Mouse (Mus musculus): ENCODE measurements at regions not wholly inside any gene's neighbourhood (a gene's known extent, or its start where the extent isn't known, plus 50 kb on each side); places are given as distances from the start of the nearest gene placed in this dataset.

DNA sequence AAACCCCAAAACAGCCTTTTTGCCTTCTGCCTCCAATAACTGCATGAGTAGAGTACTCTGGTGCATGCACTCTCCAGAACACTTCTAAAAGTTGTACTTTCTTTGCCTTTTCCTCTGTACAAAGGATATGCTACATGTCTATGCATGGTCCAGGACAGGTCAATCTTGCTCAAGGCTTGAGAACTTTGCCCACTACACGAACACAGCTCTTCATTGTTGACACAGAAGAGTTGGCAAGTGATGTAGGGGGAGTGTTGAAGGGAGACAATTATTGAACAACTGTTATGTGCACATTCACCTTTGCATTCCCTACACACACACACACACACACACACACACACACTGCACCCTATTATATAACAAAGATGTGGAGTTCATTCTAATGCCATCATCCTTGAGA is 264.5 kb upstream of the Gm6657 start:
- H3K4me1 ChIP-seq (ENCODE audit: control insufficient read depth, insufficient read depth, low read length): no peaks in the 10 kb centered on the region
- H3K27ac ChIP-seq (replicated peaks; ENCODE audit: low read depth, low read length): no peak overlapping the region
- H3K27me3 ChIP-seq (ENCODE audit: control insufficient read depth, insufficient read depth, low read length): no peaks in the 10 kb centered on the region
- no peak for ATAC-seq (ENCODE audit: low FRiP score, low TSS enrichment)
- DNase-seq: no peak
- WGBS: 69% methylated on average over 1 of the region's 1 CpGs
- H3K4me2 ChIP-seq (ENCODE audit: low read length): no peak overlapping the region
- H3K36me3 ChIP-seq (ENCODE audit: control insufficient read depth, insufficient read depth, low read length): no peaks in the 10 kb centered on the region
- H3K9me3 ChIP-seq (ENCODE audit: control insufficient read depth, low read length): no peaks in the 10 kb centered on the region
- no peak overlapping the region for H3K9ac ChIP-seq (replicated peaks; ENCODE audit: low read length)
- H3K4me3 ChIP-seq (replicated peaks; ENCODE audit: low read depth, low read length): no peak overlapping the region

DNA sequence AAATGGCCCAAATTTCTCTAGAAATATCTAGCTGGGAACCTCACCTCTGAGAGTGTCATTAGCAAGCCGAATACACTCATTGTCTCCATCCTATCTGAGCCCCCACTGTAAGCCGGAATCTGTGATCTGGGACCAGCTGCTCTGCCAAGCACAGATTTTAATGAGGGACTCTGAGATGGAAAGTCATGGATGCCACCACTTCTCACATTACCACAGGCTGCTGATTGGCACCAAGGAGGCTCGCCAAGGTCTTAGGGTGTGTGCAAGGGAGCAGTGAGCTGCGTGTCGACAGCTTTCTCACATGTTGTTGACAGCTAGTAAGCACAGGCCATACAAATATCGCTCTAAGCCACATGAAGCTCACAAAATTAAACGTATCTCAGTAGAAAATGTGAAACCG is 250.1 kb upstream of the Gm6657 start:
- Histone ChIP-seq H3K9me3 (ENCODE audit: control insufficient read depth, low read length) (no peaks in the 10 kb centered on the region), H3K27me3 (ENCODE audit: control insufficient read depth, insufficient read depth, low read length) (no peaks in the 10 kb centered on the region), H3K36me3 (ENCODE audit: control insufficient read depth, insufficient read depth, low read length) (no peaks in the 10 kb centered on the region), H3K4me3 (replicated peaks; ENCODE audit: low read depth, low read length) (no peak overlapping the region), H3K9ac (replicated peaks; ENCODE audit: low read length) (no peak overlapping the region), H3K27ac (replicated peaks; ENCODE audit: low read depth, low read length) (no peak overlapping the region), H3K4me2 (ENCODE audit: low read length) (no peak overlapping the region), H3K4me1 (ENCODE audit: control insufficient read depth, insufficient read depth, low read length) (no peaks in the 10 kb centered on the region)
- ATAC-seq (ENCODE audit: low FRiP score, low TSS enrichment): no peak
- no peak for DNase-seq
- 80% methylated on average over 8 of the region's 8 CpGs for WGBS

DNA sequence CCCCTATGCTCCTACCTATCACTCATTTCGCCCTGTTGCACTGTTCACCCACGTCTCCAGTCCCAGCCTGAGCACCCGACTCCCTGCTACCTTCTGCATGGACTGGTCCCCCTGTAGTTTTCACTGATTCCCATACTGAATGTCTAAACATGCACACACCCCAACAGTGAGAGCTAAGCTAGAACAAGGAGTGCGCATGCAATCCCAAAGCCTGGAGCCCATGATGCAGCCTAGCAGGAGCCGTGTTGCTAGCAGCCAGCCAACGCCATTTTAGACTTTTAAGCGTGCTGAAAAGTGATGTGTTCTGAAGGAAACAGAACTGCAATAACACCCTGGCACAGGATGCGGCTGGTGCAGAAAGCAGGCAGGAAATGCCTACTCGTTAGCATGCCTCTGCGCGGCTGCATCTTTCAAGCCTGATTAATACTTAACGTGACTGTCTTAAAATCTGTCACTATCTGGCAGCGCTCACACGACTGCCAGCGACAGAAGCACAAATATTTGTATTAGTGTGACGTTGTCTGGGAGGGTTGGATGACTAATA is 244.5 kb upstream of the Gm6657 start:
- no peak for ATAC-seq (ENCODE audit: low FRiP score, low TSS enrichment)
- no peak overlapping the region for H3K9ac ChIP-seq (replicated peaks; ENCODE audit: low read length)
- 43% methylated on average over 16 of the region's 16 CpGs for WGBS

DNA sequence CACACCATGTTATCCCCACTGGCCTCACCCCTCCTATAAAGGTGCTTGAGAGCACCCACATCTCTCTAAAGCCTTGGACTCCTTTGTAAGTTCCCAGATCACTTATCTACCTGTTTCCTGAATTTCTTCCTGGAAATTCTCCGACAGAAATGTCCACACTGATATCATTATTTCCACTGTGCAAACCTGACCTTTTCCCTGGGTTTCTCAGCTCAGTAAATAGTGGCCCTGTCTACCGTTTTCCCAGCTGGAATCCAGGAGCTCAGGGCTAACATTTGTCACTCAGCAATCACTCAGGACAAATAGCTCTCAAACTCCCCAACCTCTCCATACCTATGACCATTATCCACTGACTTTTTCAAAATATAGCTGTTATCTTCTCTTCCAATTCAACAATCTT is 241.6 kb upstream of the Gm6657 start:
- DNase-seq (no peak), ATAC-seq (ENCODE audit: low FRiP score, low TSS enrichment) (no peak)
- no peaks in the 10 kb centered on the region for H3K36me3 ChIP-seq (ENCODE audit: control insufficient read depth, insufficient read depth, low read length)
- peaks cover 9% of the 10 kb centered on the region; the same call in 1 of the 2 replicates for H3K4me1 ChIP-seq (ENCODE audit: control insufficient read depth, insufficient read depth, low read length)
- no peak overlapping the region for H3K27ac ChIP-seq (replicated peaks; ENCODE audit: low read depth, low read length)
- H3K27me3 ChIP-seq (ENCODE audit: control insufficient read depth, insufficient read depth, low read length): no peaks in the 10 kb centered on the region
- H3K4me2 ChIP-seq (ENCODE audit: low read length): no peak overlapping the region
- H3K9me3 ChIP-seq (ENCODE audit: control insufficient read depth, low read length): no peaks in the 10 kb centered on the region
- WGBS: 67% methylated on average over 2 of the region's 2 CpGs
- no peak overlapping the region for H3K9ac ChIP-seq (replicated peaks; ENCODE audit: low read length)
- H3K4me3 ChIP-seq (replicated peaks; ENCODE audit: low read depth, low read length): no peak overlapping the region

More for the DNA sequence above, 244.5 kb upstream of the Gm6657 start:
- Histone ChIP-seq H3K4me3 (replicated peaks; ENCODE audit: low read depth, low read length) (no peak overlapping the region), H3K4me1 (ENCODE audit: control insufficient read depth, insufficient read depth, low read length) (peaks cover 9% of the 10 kb centered on the region; the same call in 1 of the 2 replicates), H3K9me3 (ENCODE audit: control insufficient read depth, low read length) (no peaks in the 10 kb centered on the region), H3K27ac (replicated peaks; ENCODE audit: low read depth, low read length) (peak overlapping the region; percentile 33; the same call in 1 of the 2 replicates), H3K36me3 (ENCODE audit: control insufficient read depth, insufficient read depth, low read length) (no peaks in the 10 kb centered on the region), H3K4me2 (ENCODE audit: low read length) (peak overlapping the region; percentile 44), H3K27me3 (ENCODE audit: control insufficient read depth, insufficient read depth, low read length) (no peaks in the 10 kb centered on the region)
- DNase-seq: peak; percentile 71

DNA sequence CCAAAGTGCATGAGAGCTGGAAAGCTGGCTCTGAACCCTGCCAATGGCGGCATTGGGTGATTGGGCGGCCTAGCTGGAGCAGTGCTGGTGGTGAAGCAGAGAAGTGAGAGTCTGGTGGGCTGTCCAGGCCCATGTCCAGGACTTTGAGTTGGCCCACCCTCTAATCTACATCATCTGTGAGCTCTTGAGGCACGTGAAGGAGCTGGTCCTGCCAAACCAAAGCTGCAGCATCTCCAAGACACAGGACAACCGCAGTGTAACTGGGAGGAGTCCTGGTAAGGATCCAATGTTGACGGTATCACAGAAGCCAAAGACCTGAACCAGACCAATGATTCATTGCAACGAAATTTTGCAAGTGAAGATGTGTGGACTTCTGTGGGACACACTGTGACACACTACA is 231.4 kb upstream of the Gm6657 start:
- 92% methylated on average over 6 of the region's 6 CpGs for WGBS
- Histone ChIP-seq H3K9ac (replicated peaks; ENCODE audit: low read length) (no peak overlapping the region), H3K36me3 (ENCODE audit: control insufficient read depth, insufficient read depth, low read length) (no peaks in the 10 kb centered on the region), H3K27ac (replicated peaks; ENCODE audit: low read depth, low read length) (no peak overlapping the region), H3K4me2 (ENCODE audit: low read length) (no peak overlapping the region), H3K27me3 (ENCODE audit: control insufficient read depth, insufficient read depth, low read length) (no peaks in the 10 kb centered on the region), H3K4me1 (ENCODE audit: control insufficient read depth, insufficient read depth, low read length) (no peaks in the 10 kb centered on the region), H3K4me3 (replicated peaks; ENCODE audit: low read depth, low read length) (no peak overlapping the region), H3K9me3 (ENCODE audit: control insufficient read depth, low read length) (no peaks in the 10 kb centered on the region)
- DNase-seq (no peak), ATAC-seq (ENCODE audit: low FRiP score, low TSS enrichment) (no peak)

DNA sequence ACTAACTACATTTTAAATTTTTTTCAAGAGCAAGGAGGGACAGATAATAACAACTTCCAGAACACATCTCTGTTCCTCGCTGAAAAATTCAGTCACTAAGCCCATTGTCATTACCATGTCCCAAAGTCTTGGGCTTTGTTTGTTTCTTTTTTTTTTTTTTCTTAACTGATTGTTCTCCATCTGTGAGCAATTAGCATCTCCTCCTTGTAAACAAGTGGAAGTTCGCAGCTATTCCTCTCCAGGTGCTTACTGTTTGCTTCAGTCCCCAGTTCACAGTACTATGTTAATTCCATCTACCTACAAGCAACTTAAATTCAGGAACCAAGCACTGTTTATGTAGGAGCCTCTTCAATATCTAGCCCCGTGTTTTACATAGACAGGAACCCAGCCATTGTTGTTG is 225.5 kb upstream of the Gm6657 start:
- no peak overlapping the region for H3K4me3 ChIP-seq (replicated peaks; ENCODE audit: low read depth, low read length)
- H3K36me3 ChIP-seq (ENCODE audit: control insufficient read depth, insufficient read depth, low read length): no peaks in the 10 kb centered on the region
- DNase-seq (no peak), ATAC-seq (ENCODE audit: low FRiP score, low TSS enrichment) (no peak)
- H3K9ac ChIP-seq (replicated peaks; ENCODE audit: low read length): no peak overlapping the region
- 68% methylated on average over 3 of the region's 3 CpGs for WGBS
- H3K4me1 ChIP-seq (ENCODE audit: control insufficient read depth, insufficient read depth, low read length): no peaks in the 10 kb centered on the region
- H3K27me3 ChIP-seq (ENCODE audit: control insufficient read depth, insufficient read depth, low read length): no peaks in the 10 kb centered on the region
- no peak overlapping the region for H3K4me2 ChIP-seq (ENCODE audit: low read length)
- no peaks in the 10 kb centered on the region for H3K9me3 ChIP-seq (ENCODE audit: control insufficient read depth, low read length)
- no peak overlapping the region for H3K27ac ChIP-seq (replicated peaks; ENCODE audit: low read depth, low read length)

DNA sequence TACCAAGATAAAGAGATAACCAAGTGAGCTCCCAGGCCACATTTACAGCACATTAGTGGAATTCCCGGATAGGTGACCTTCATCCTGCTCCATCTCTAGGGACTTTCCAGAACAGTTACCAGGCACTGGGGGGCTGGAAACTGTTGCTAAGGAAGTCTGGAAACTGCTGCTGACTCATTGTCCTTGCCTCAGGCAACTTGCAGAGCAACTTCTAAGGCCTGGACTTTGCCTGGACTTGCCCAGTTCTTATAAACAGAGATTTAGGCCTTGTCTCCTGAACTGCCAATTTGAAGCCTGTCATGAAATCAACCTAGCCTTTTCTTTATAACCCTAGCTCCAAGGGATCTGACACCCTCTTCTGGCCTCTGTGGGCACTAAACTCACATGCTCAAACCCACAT is 224.0 kb upstream of the Gm6657 start:
- Histone ChIP-seq H3K9ac (replicated peaks; ENCODE audit: low read length) (no peak overlapping the region), H3K4me3 (replicated peaks; ENCODE audit: low read depth, low read length) (no peak overlapping the region), H3K27ac (replicated peaks; ENCODE audit: low read depth, low read length) (no peak overlapping the region), H3K9me3 (ENCODE audit: control insufficient read depth, low read length) (no peaks in the 10 kb centered on the region), H3K4me2 (ENCODE audit: low read length) (no peak overlapping the region), H3K4me1 (ENCODE audit: control insufficient read depth, insufficient read depth, low read length) (no peaks in the 10 kb centered on the region), H3K27me3 (ENCODE audit: control insufficient read depth, insufficient read depth, low read length) (no peaks in the 10 kb centered on the region), H3K36me3 (ENCODE audit: control insufficient read depth, insufficient read depth, low read length) (no peaks in the 10 kb centered on the region)
- ATAC-seq (ENCODE audit: low FRiP score, low TSS enrichment): no peak
- 77% methylated on average over 1 of the region's 1 CpGs for WGBS
- no peak for DNase-seq

DNA sequence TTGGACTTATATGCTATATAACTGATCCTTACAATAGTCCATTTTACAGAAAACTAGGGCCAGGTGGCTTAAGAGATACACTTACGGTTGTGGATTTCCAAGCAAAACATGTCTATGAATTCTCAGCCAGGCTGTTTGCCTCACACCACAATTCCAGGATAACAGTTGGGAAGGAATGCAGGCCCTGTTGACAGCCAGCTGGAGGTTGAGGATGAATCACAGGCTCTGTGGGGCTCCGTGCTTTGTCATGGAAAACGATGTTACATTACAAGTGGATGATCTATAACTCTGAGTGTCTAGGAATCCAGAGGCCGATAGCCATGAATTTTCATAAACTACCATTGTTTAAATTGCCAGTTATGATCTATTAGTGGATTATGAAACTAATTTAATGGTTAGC is 221.9 kb upstream of the Gm6657 start:
- H3K9ac ChIP-seq (replicated peaks; ENCODE audit: low read length): no peak overlapping the region
- no peaks in the 10 kb centered on the region for H3K9me3 ChIP-seq (ENCODE audit: control insufficient read depth, low read length)
- no peak overlapping the region for H3K4me3 ChIP-seq (replicated peaks; ENCODE audit: low read depth, low read length)
- H3K27ac ChIP-seq (replicated peaks; ENCODE audit: low read depth, low read length): no peak overlapping the region
- ATAC-seq (ENCODE audit: low FRiP score, low TSS enrichment) (no peak), DNase-seq (no peak)
- H3K36me3 ChIP-seq (ENCODE audit: control insufficient read depth, insufficient read depth, low read length): no peaks in the 10 kb centered on the region
- 52% methylated on average over 4 of the region's 4 CpGs for WGBS
- no peak overlapping the region for H3K4me2 ChIP-seq (ENCODE audit: low read length)
- H3K4me1 ChIP-seq (ENCODE audit: control insufficient read depth, insufficient read depth, low read length): no peaks in the 10 kb centered on the region
- H3K27me3 ChIP-seq (ENCODE audit: control insufficient read depth, insufficient read depth, low read length): no peaks in the 10 kb centered on the region

DNA sequence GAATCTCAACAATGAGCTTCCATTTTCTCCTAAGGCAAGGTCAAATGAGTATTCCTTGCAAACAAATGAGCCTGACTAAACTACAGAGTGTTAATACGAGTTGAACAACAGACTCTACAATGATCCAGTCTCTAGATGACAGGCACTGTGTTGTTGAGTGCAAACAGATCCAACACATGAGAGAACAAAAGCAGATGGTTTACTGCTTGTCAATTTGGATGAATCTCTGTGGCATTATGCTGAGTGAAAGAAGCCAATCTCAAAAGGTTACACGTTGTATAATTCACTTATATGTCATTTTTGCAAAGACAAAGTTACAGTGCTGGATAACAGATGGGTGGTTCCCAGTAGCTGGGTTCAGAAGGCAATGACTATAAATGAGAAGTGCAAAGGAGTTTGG is 217.1 kb upstream of the Gm6657 start:
- DNase-seq: no peak
- H3K4me3 ChIP-seq (replicated peaks; ENCODE audit: low read depth, low read length): no peak overlapping the region
- no peaks in the 10 kb centered on the region for H3K27me3 ChIP-seq (ENCODE audit: control insufficient read depth, insufficient read depth, low read length)
- H3K4me2 ChIP-seq (ENCODE audit: low read length): no peak overlapping the region
- ATAC-seq (ENCODE audit: low FRiP score, low TSS enrichment): no peak
- no peaks in the 10 kb centered on the region for H3K9me3 ChIP-seq (ENCODE audit: control insufficient read depth, low read length)
- no peaks in the 10 kb centered on the region for H3K36me3 ChIP-seq (ENCODE audit: control insufficient read depth, insufficient read depth, low read length)
- no peak overlapping the region for H3K9ac ChIP-seq (replicated peaks; ENCODE audit: low read length)
- WGBS: 69% methylated on average over 2 of the region's 2 CpGs
- no peak overlapping the region for H3K27ac ChIP-seq (replicated peaks; ENCODE audit: low read depth, low read length)
- no peaks in the 10 kb centered on the region for H3K4me1 ChIP-seq (ENCODE audit: control insufficient read depth, insufficient read depth, low read length)

All from midbrain, embryonic 14.5 days (tissue).